Mouse (Mus musculus): ENCODE results near the gene Tcf7l2.

GRCm38 (mm10) chr19:55894396-55894795, 152.8 kb downstream of the Tcf7l2 start:
- TF ChIP-seq CTCF (IDR thresholded peaks at IDR 0.05; ENCODE audit: low read depth, low read length), result no peak
- no peak for TF ChIP-seq POLR2AphosphoS5 (IDR thresholded peaks at IDR 0.05; ENCODE audit: insufficient replicate concordance, low read depth, low read length)
- no peak for TF ChIP-seq GATA1 (IDR thresholded peaks at IDR 0.05; ENCODE audit: borderline replicate concordance, low read length)

Measured in G1E (cell line).